In the genomic region with DNA sequence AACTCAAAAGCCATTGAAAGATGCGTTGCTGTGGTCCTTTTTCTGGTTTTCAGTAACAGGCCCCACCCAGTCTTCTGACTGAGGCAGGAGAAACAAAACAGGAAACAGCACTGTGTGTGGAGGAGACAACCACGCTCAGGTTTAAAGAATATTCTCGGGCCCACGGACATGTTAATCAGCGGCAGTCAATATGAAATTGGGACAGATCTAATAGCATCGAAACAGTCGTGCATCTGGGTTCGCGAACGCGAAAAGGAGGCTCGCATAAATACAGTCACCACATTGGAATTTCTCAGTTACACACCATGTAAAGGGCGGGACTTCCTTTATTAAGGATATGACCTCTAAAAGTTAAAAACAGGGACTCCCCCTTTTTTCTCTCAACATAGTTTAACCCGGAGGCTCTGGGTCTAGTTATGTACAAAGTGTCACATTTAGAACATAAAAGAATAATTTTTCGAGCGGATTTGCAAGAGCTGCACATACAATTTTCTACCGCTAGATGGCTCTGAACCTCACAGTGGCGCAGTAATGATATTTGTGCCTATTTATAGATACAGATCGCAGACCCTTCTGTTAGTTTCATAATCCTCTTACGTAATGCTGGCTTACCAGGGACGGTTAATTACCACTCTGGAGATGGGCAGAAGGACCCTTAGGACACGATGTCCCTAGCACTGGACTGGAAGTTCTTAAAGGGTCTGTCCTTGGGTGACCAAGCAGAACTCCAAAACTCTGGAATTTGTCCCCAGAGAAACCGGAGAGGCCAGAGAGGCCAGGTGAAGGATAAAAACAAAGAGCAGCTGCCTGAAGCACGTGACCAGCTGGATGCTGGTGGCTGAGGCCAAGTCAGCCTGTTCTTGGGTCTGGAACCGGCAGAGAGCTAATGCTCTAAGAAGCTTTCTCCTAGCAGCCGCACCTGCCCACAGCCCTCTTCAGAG, we compare ENCODE assay signal across 8 mouse cellular contexts.
A peak's percentile ranks its signal among the peaks of the same experiment; 100 is the strongest.
DNase-seq lines count a peak whose midpoint lies in the region; ATAC-seq and TF ChIP-seq lines count a peak whose summit lies in the region.

No protein-coding gene starts in this region.

- TF ChIP-seq POLR2A in MEL (IDR thresholded peaks at IDR 0.05; ENCODE audit: control insufficient read depth in 1 of 2, insufficient read depth in 1 of 2, low read depth in 1 of 2, low read length in 2 of 2, poor library complexity in 1 of 2): peak; percentile 30 to 38; a peak in 1 of 4 replicates

- H3K36me3 ChIP-seq in MEL (ENCODE audit: control insufficient read depth in 1 of 2, insufficient read depth in 2 of 2, low read length in 2 of 2): peaks cover 0 to 25% of the 10 kb centered on the region in 2 experiments; a peak in 2 of 4 replicates
- H3K36me3 ChIP-seq in forebrain, postnatal 0 days (ENCODE audit: insufficient read depth): no peaks in the 10 kb centered on the region
- H3K36me3 ChIP-seq in liver, postnatal 0 days (replicated peaks; ENCODE audit: insufficient read depth, low read length): no peaks in the 10 kb centered on the region
- no peaks in the 10 kb centered on the region for H3K36me3 ChIP-seq in neural tube, embryonic 13.5 days

- 14% methylated on average over 26 of the region's 26 CpGs for WGBS in forebrain, postnatal 0 days
- 6% methylated on average over 26 of the region's 26 CpGs for WGBS in liver, postnatal 0 days (ENCODE audit: insufficient replicate concordance)
- WGBS in neural tube, embryonic 13.5 days: 22% methylated on average over 26 of the region's 26 CpGs

- peak; percentile 34 to 35; a peak in 2 of 4 replicates for TF ChIP-seq EP300 in MEL (IDR thresholded peaks at IDR 0.05; ENCODE audit: low read depth in 1 of 2, low read length in 2 of 2)
- TF ChIP-seq EP300 in liver, postnatal 0 days (IDR thresholded peaks at IDR 0.05; ENCODE audit: low read depth): peak; percentile 87

- H3K27ac ChIP-seq in MEL (ENCODE audit: control insufficient read depth, low read depth, low read length): peak overlapping the region; percentile 82
- peak overlapping the region; percentile 35 for H3K27ac ChIP-seq in forebrain, postnatal 0 days (ENCODE audit: low read depth, low read length)
- peak overlapping the region; percentile 73 for H3K27ac ChIP-seq in liver, postnatal 0 days (ENCODE audit: low read depth)
- peak overlapping the region; percentile 46 for H3K27ac ChIP-seq in neural tube, embryonic 13.5 days (replicated peaks)

- peaks cover 17 to 30% of the 10 kb centered on the region in 2 experiments for H3K4me1 ChIP-seq in MEL (ENCODE audit: control insufficient read depth in 1 of 2, insufficient read depth in 2 of 2, low read length in 2 of 2)
- peaks cover 8% of the 10 kb centered on the region; the same call in 1 of the 2 replicates for H3K4me1 ChIP-seq in forebrain, postnatal 0 days (ENCODE audit: insufficient read depth)
- H3K4me1 ChIP-seq in liver, postnatal 0 days (ENCODE audit: insufficient read depth): peaks cover 7% of the 10 kb centered on the region; the same call in 1 of the 2 replicates
- H3K4me1 ChIP-seq in neural tube, embryonic 13.5 days (replicated peaks): peaks cover 11% of the 10 kb centered on the region

- peak overlapping the region; percentile 40 for H3K4me2 ChIP-seq in forebrain, postnatal 0 days (ENCODE audit: low read depth)
- peak overlapping the region; percentile 64 for H3K4me2 ChIP-seq in liver, postnatal 0 days (ENCODE audit: low read depth, low read length)
- peak overlapping the region; percentile 44 for H3K4me2 ChIP-seq in neural tube, embryonic 13.5 days

- peak overlapping the region; percentile 57 to 70 for H3K4me3 ChIP-seq in MEL (ENCODE audit: control insufficient read depth in 1 of 2, insufficient read depth in 1 of 2, low read depth in 2 of 2, low read length in 2 of 2)
- H3K4me3 ChIP-seq in forebrain, postnatal 0 days (ENCODE audit: low read depth, low read length): peak overlapping the region; percentile 14
- H3K4me3 ChIP-seq in liver, postnatal 0 days (ENCODE audit: low read depth, low read length): peak overlapping the region; percentile 43
- peak overlapping the region; percentile 10; the same call in 1 of the 2 replicates for H3K4me3 ChIP-seq in neural tube, embryonic 13.5 days

- H3K9ac ChIP-seq in MEL (ENCODE audit: control insufficient read depth, low read depth, low read length, poor library complexity, severe bottlenecking): peak overlapping the region; percentile 75
- peak overlapping the region; percentile 45 for H3K9ac ChIP-seq in forebrain, postnatal 0 days
- H3K9ac ChIP-seq in liver, postnatal 0 days (replicated peaks): peak overlapping the region; percentile 46
- peak overlapping the region; percentile 45; the same call in 1 of the 2 replicates for H3K9ac ChIP-seq in neural tube, embryonic 13.5 days

- peak; percentile 91 for TF ChIP-seq RAD21 in MEL (IDR thresholded peaks at IDR 0.05; ENCODE audit: low read depth, low read length)

- no peaks in the 10 kb centered on the region for H3K9me3 ChIP-seq in MEL (replicated peaks; ENCODE audit: insufficient read depth, low read length)
- no peaks in the 10 kb centered on the region for H3K9me3 ChIP-seq in forebrain, postnatal 0 days (ENCODE audit: low read length)
- no peaks in the 10 kb centered on the region for H3K9me3 ChIP-seq in liver, postnatal 0 days (ENCODE audit: low read length)
- no peaks in the 10 kb centered on the region for H3K9me3 ChIP-seq in neural tube, embryonic 13.5 days

- peak; percentile 68 to 96 (median 94) for TF ChIP-seq CTCF in MEL (IDR thresholded peaks at IDR 0.05 in 2 of 3, conservative IDR thresholded peaks at IDR 0.05 in 1 of 3; ENCODE audit: control insufficient read depth in 1 of 3, insufficient read depth in 1 of 3, low read depth in 2 of 3, low read length in 3 of 3, poor library complexity in 1 of 3, severe bottlenecking in 1 of 3)
- peak; percentile 84 for TF ChIP-seq CTCF in forebrain, postnatal 0 days (IDR thresholded peaks at IDR 0.05; ENCODE audit: low read depth)
- TF ChIP-seq CTCF in liver, postnatal 0 days (IDR thresholded peaks at IDR 0.05; ENCODE audit: low read depth): peak; percentile 93

- no peaks in the 10 kb centered on the region for H3K27me3 ChIP-seq in MEL (ENCODE audit: control insufficient read depth in 1 of 2, insufficient read depth in 2 of 2, low read length in 2 of 2)
- no peaks in the 10 kb centered on the region for H3K27me3 ChIP-seq in forebrain, postnatal 0 days (ENCODE audit: insufficient read depth, low read length)
- H3K27me3 ChIP-seq in liver, postnatal 0 days (ENCODE audit: insufficient read depth, low read length): no peaks in the 10 kb centered on the region
- no peaks in the 10 kb centered on the region for H3K27me3 ChIP-seq in neural tube, embryonic 13.5 days

- H3K79me2 ChIP-seq in MEL (ENCODE audit: control insufficient read depth, insufficient read depth, low read length, poor library complexity): peaks cover 2% of the 10 kb centered on the region; the same call in 1 of the 2 replicates

- peak; percentile 91 for DNase-seq in MEL (ENCODE audit: low read depth, low spot score)
- peak; percentile 79 to 86 for DNase-seq in cerebellum, adult 18-20 months
- DNase-seq in forebrain, postnatal 0 days: peak; percentile 92
- peak; percentile 71 for DNase-seq in heart, postnatal 4 days
- peak; percentile 66 to 94 for DNase-seq in layer of hippocampus, adult 18-20 months (ENCODE audit: low spot score in 2 of 2)
- DNase-seq in liver, postnatal 0 days: peak; percentile 62
- DNase-seq in telencephalon, adult 2 months (ENCODE audit: low read depth, low spot score): peak; percentile 72

- ATAC-seq in forebrain, postnatal 0 days: peak; percentile 94
- ATAC-seq in liver, postnatal 0 days: peak; percentile 85
- ATAC-seq in neural tube, embryonic 13.5 days (ENCODE audit: low read depth): peak; percentile 88

TF ChIP-seq in MEL, 35 proteins besides CTCF, POLR2A, EP300 and RAD21 (continues in another document):
- TF ChIP-seq MYB (IDR thresholded peaks at IDR 0.05; ENCODE audit: low read depth, low read length) (no peak), ZKSCAN1 (IDR thresholded peaks at IDR 0.05; ENCODE audit: low read depth, low read length) (no peak), CHD1 (IDR thresholded peaks at IDR 0.05; ENCODE audit: low read depth, low read length) (peak; percentile 96; the same call in 1 of the 2 replicates), NRF1 (IDR thresholded peaks at IDR 0.05; ENCODE audit: insufficient read depth, low read depth, low read length, poor library complexity, severe bottlenecking) (no peak), E2F4 (IDR thresholded peaks at IDR 0.05; ENCODE audit: borderline replicate concordance, low read depth, low read length) (no peak), TAL1 (IDR thresholded peaks at IDR 0.05; ENCODE audit: low read length) (no peak), MXI1 (IDR thresholded peaks at IDR 0.05; ENCODE audit: low read depth, low read length) (peak; percentile 75), MAFK (IDR thresholded peaks at IDR 0.05; ENCODE audit: borderline replicate concordance, low read depth, low read length) (peak; percentile 8; the same call in 1 of the 2 replicates), USF1 (IDR thresholded peaks at IDR 0.05; ENCODE audit: low read depth, low read length) (peak; percentile 84), MEF2A (IDR thresholded peaks at IDR 0.05; ENCODE audit: extremely low read depth, insufficient replicate concordance, low read depth, low read length, poor library complexity, severe bottlenecking) (peak; percentile 98), HCFC1 (IDR thresholded peaks at IDR 0.05; ENCODE audit: low read depth, low read length) (peak; percentile 29), KAT2A (conservative IDR thresholded peaks at IDR 0.05; ENCODE audit: low read depth, low read length) (no peak; the same call in 1 of the 2 replicates), ZC3H11A (IDR thresholded peaks at IDR 0.05; ENCODE audit: low read depth, low read length) (peak; percentile 85), MYC (IDR thresholded peaks at IDR 0.05; ENCODE audit: low read depth, low read length) (peak; percentile 79; the same call in 1 of the 2 replicates), ELF1 (IDR thresholded peaks at IDR 0.05; ENCODE audit: low read depth, low read length) (peak; percentile 34; the same call in 1 of the 2 replicates), MAX (IDR thresholded peaks at IDR 0.05; ENCODE audit: low read length) (peak; percentile 71), UBTF (IDR thresholded peaks at IDR 0.05; ENCODE audit: borderline replicate concordance, insufficient read depth, low read depth, low read length) (no peak), ZMIZ1 (IDR thresholded peaks at IDR 0.05; ENCODE audit: low read depth, low read length) (peak; percentile 55), GATA1 (IDR thresholded peaks at IDR 0.05; ENCODE audit: low read depth, low read length) (peak; percentile 67), SMC3 (IDR thresholded peaks at IDR 0.05; ENCODE audit: low read depth, low read length) (peak; percentile 88), BHLHE40 (IDR thresholded peaks at IDR 0.05; ENCODE audit: borderline replicate concordance, low read depth, low read length) (peak; percentile 68; the same call in 1 of the 2 replicates), TBP (IDR thresholded peaks at IDR 0.05; ENCODE audit: low read depth, low read length) (no peak; the same call in 1 of the 2 replicates), JUND (IDR thresholded peaks at IDR 0.05; ENCODE audit: low read depth, low read length) (no peak)

Comparison
In these comparisons a context has a peak if more than half of its experiments do, and no peak if none do; other contexts are left out.
1. Peak in every context shown above with its lines: DNase-seq, ATAC-seq, H3K4me3 ChIP-seq and H3K27ac ChIP-seq.
2. H3K4me3 ChIP-seq: peak in every context shown above with its lines; median percentile 64 in MEL; 43 in liver, postnatal 0 days; 14 in forebrain, postnatal 0 days; 10 in neural tube, embryonic 13.5 days.